Comparison of ENCODE assay signal across 8 mouse cellular contexts in the genomic region with DNA sequence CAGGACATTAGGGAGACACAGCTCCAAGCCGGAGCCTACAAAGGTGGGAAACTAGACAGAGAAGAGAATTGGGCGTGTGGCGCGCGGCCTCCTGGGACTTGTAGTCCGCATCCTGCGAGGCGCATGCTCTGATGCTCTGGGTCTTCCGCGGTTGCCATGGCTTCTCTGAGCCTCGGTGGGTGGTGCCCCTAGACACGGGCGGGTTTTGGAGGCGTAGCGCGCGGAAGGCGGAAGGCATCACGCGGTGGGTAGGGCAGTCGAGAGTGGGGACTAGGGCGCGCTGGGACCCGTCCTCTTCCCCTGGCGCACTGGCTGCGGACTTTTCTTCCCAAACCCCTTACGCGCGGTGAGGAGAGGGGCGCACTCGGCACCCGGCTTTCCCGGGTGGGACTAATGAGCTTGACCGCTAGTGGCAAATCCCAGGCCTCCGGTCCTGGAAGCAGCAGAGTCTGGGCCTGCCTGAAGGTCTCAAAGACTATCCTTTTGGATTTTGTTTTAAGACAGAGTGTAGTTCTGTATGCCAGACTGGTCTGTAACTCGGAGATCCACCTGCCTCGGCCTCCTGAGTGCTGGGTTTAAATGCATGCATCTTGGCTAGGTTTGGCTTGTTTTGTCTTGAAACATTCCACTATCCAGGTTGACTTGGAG. TPM values are rescaled to one million over a fixed set of nuclear protein-coding genes. Genes with fewer than 3 reads are reported as not detected.
DNase-seq lines count a peak whose midpoint lies in the region; ATAC-seq and TF ChIP-seq lines count a peak whose summit lies in the region.

A gene (plus strand): TSS at position 160 of the 648 bp plus-strand sequence.

- H3K27me3 ChIP-seq in forebrain, embryonic 15.5 days: no peaks in the 10 kb centered on the region

- intact Hi-C loops in heart, postnatal 25 days (cut with DNase I): loop anchor here (5.0 kb wide), 1 partner anchor 166 kb away; a partner anchor contains a TSS

- no peaks in the 10 kb centered on the region for H3K9me3 ChIP-seq in forebrain, embryonic 15.5 days

- DNase-seq in ES-CJ7 (ENCODE audit: low read depth, low spot score): peak; percentile 99
- peak; percentile 89 for DNase-seq in cerebellum, adult 11 months
- DNase-seq in heart, postnatal 25 days (ENCODE audit: low spot score): peak; percentile 92
- peak; percentile 97 to 98 for DNase-seq in layer of hippocampus, adult 18-20 months (ENCODE audit: low spot score in 2 of 2)
- DNase-seq in lung, adult 2 months: peak; percentile 94
- peak; percentile 96 to 97 for DNase-seq in thymus, adult 18-20 months

- H3K4me1 ChIP-seq in forebrain, embryonic 15.5 days: peaks cover 24% of the 10 kb centered on the region
- peaks cover 5% of the 10 kb centered on the region; the same call in 1 of the 2 replicates for H3K4me1 ChIP-seq in lung, adult 2 months (ENCODE audit: control insufficient read depth, insufficient read depth, low read length)

- peak within 1 kb of the TSS; percentile 55 for H3K4me3 ChIP-seq in forebrain, embryonic 15.5 days
- peak within 1 kb of the TSS; percentile 83 for H3K4me3 ChIP-seq in lung, adult 2 months (replicated peaks; ENCODE audit: extremely low read depth, low read depth, low read length)

- no peak for TF ChIP-seq CTCF in lung, adult 2 months (IDR thresholded peaks at IDR 0.05; ENCODE audit: insufficient read depth, low read length)

- peak; percentile 93 for TF ChIP-seq POLR2A in lung, adult 2 months (IDR thresholded peaks at IDR 0.05; ENCODE audit: borderline replicate concordance, extremely low read depth, low read depth, low read length)

- 3% methylated on average over 37 of the region's 37 CpGs for WGBS in forebrain, embryonic 15.5 days
- 3% methylated on average over 37 of the region's 37 CpGs for WGBS in lung, adult 2 months

- ATAC-seq in forebrain, embryonic 15.5 days (replicated peaks): peak; percentile 98
- peak; percentile 100 for ATAC-seq in neutrophil, adult 5-6 weeks (ENCODE audit: extremely low read depth, insufficient number of reproducible peaks, low FRiP score, poor library complexity, severe bottlenecking)

- peak within 1 kb of the TSS; percentile 54 for H3K4me2 ChIP-seq in forebrain, embryonic 15.5 days (replicated peaks)

- H3K9ac ChIP-seq in forebrain, embryonic 15.5 days (replicated peaks): peak within 1 kb of the TSS; percentile 76

- H3K27ac ChIP-seq in forebrain, embryonic 15.5 days (replicated peaks): peak within 1 kb of the TSS; percentile 81

- no peaks in the 10 kb centered on the region for H3K36me3 ChIP-seq in forebrain, embryonic 15.5 days

RNA-seq across cellular contexts. Expression of the gene that starts here (rescaled TPM):
- 58.9 and 63.8 TPM in 2 replicates for polyA plus RNA-seq in forebrain, embryonic 15.5 days (2015; fragmentation: Nextera tagmentation; extraction: Ambion mirVana)
- total RNA-seq in heart, postnatal 25 days (2021): 10 to 100 TPM; 10.7 to 12.1 TPM
- 10 to 100 TPM; 12.7 to 15.6 TPM for total RNA-seq in layer of hippocampus, adult 18-20 months (2021)
- 30.2 and 34.8 TPM in 2 replicates for polyA plus RNA-seq in lung, adult 2 months (2012; rRNA removed)
- 19.4 and 29.0 TPM in 2 replicates for total RNA-seq in neutrophil, adult 5-6 weeks (2017)

Comparison
In these comparisons a context has a peak if more than half of its experiments do, and no peak if none do; other contexts are left out.
1. Peak in every context shown above with its lines: DNase-seq, ATAC-seq, H3K4me3 ChIP-seq and H3K27ac ChIP-seq.